Mouse (Mus musculus) liver, adult 10 weeks (tissue): ENCODE data around the gene Grin2b. TPM values are rescaled to one million over a fixed set of nuclear protein-coding genes. Genes with fewer than 3 reads are reported as not detected.

Experiments used
- polyA plus RNA-seq: library from polyadenylated mRNA; stranded (reverse); fragments of 350-450 nt; fragmentation: Illumina TruSeq; extraction: RNeasy Lipid Tissue Mini Kit (QIAGEN cat#74804); gene quantifications from one replicate; pipeline ENCODE4 v1.2.3, GENCODE M21; 2014; ENCODE audit warnings: low read depth, low replicate concordance

The Grin2b gene
- polyA plus RNA-seq: 0.05 TPM

DNA sequence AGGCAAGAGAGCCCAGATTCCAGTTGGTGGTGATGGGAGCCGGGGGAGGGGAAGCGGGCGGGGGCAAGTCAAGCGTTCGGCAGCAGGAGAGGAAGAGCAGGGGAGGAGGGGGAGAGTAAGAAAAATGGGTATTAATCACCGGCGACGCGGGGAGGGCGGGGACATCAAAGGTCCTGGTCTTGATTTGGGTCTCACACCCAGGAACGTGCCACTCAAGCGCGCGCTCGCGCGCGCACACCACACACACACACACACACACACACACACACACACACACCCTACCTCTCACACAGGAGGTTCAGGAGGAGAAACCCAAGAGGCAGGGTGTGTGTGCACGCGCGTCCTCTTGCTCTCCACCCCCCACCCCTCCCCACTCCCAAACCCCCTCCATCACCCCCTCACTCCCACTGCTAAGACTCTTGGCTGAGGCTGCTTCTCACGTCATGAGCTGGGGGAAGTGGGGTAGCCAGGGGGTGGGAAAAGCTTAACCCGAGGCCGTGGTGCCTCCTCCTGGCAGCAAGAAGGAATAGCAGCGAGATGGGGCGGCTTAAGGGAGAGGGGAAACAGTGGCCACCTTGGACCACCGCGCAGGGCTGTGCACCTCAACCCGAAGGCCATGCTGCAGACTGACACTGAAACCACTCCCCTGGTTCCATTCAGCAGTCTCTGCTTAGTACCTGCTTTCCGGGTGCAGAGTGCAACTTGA is at the start of gene Grin2b:
TSS of gene Grin2b (minus strand) at position 321 of the 706 bp plus-strand sequence.

Other genes starting within 250 kb of the Grin2b start
- not detected for gene Gm8994, start 154.0 kb upstream of the Grin2b start, polyA plus RNA-seq
- not detected for gene E330021D16Rik, start 242.1 kb upstream of the Grin2b start, polyA plus RNA-seq